Mouse (Mus musculus): ENCODE data around the gene Grb2. TPM values are rescaled to one million over a fixed set of nuclear protein-coding genes. Genes with fewer than 3 reads are reported as not detected.
"Not testable (repeated sequence)": the region's sequence is repeated elsewhere in the genome, so short reads cannot be mapped to it uniquely, and the experiment has no call there.

The Grb2 gene
- polyA plus RNA-seq, 1 experiment, result 57.2 TPM

GRCm38 (mm10) chr11:115645498-115645897 is 62.9 kb downstream of the Grb2 start:
- DNase-seq (ENCODE audit: low spot score), result not testable (repeated sequence)

- no peak for DNase-seq (ENCODE audit: low spot score)
These were observed 64.1 kb downstream of the Grb2 start for GRCm38 (mm10) chr11:115644308-115644707.

GRCm38 (mm10) chr11:115643265-115643664 is 65.1 kb downstream of the Grb2 start:
- DNase-seq (ENCODE audit: low spot score), result no peak

GRCm38 (mm10) chr11:115642705-115643104 is 65.7 kb downstream of the Grb2 start:
- DNase-seq (ENCODE audit: low spot score), result no peak

GRCm38 (mm10) chr11:115641664-115642036 is 66.7 kb downstream of the Grb2 start:
- DNase-seq (ENCODE audit: low spot score), result no peak

GRCm38 (mm10) chr11:115640978-115641663 is 67.3 kb downstream of the Grb2 start:
- no peak for DNase-seq (ENCODE audit: low spot score)

GRCm38 (mm10) chr11:115640311-115640828 is 68.0 kb downstream of the Grb2 start:
- no peak for DNase-seq (ENCODE audit: low spot score)

GRCm38 (mm10) chr11:115639540-115639939 is 68.9 kb downstream of the Grb2 start:
- no peak for DNase-seq (ENCODE audit: low spot score)

GRCm38 (mm10) chr11:115638498-115639409 is 69.6 kb downstream of the Grb2 start:
- no peak for DNase-seq (ENCODE audit: low spot score)

- no peak for DNase-seq (ENCODE audit: low spot score)
These were observed 71.4 kb downstream of the Grb2 start for GRCm38 (mm10) chr11:115636960-115637359.

GRCm38 (mm10) chr11:115635484-115635883 is 72.9 kb downstream of the Grb2 start:
- no peak for DNase-seq (ENCODE audit: low spot score)

GRCm38 (mm10) chr11:115635041-115635440 is 73.4 kb downstream of the Grb2 start:
- DNase-seq (ENCODE audit: low spot score), result no peak

GRCm38 (mm10) chr11:115634109-115634508 is 74.3 kb downstream of the Grb2 start:
- no peak for DNase-seq (ENCODE audit: low spot score)

- no peak for DNase-seq (ENCODE audit: low spot score)
These were observed 75.5 kb downstream of the Grb2 start for GRCm38 (mm10) chr11:115632862-115633261.

GRCm38 (mm10) chr11:115632247-115632646 is 76.2 kb downstream of the Grb2 start:
- no peak for DNase-seq (ENCODE audit: low spot score)

- no peak for DNase-seq (ENCODE audit: low spot score)
These were observed 76.9 kb downstream of the Grb2 start for GRCm38 (mm10) chr11:115631505-115631890.

- DNase-seq (ENCODE audit: low spot score), result no peak
These were observed 77.6 kb downstream of the Grb2 start for GRCm38 (mm10) chr11:115630532-115631504.

- DNase-seq (ENCODE audit: low spot score), result no peak
These were observed 78.5 kb downstream of the Grb2 start for GRCm38 (mm10) chr11:115629734-115630531.

GRCm38 (mm10) chr11:115628465-115629101 is 79.8 kb downstream of the Grb2 start:
- DNase-seq (ENCODE audit: low spot score), result no peak
